Mouse (Mus musculus) CH12.LX (cell line): ENCODE measurements around the gene Ccdc69. TPM values are rescaled to one million over a fixed set of nuclear protein-coding genes. Genes with fewer than 3 reads are reported as not detected.

Source experiments
- DNase-seq: peaks from one replicate; pipeline ENCODE4 v3.0.0-alpha.2; 2013; ENCODE audit errors: extremely low read depth
- H3K27ac ChIP-seq: 2 replicates; pipeline ENCODE4 v1.5.1; 2012; ENCODE audit warnings: low read depth, mild to moderate bottlenecking, control low read depth, moderate library complexity; ENCODE audit not compliant: insufficient read depth
- H3K27me3 ChIP-seq: replicated peaks from 2 replicates; pipeline ENCODE3; 2012; ENCODE audit warnings: inconsistent platforms
- H3K36me3 ChIP-seq, 2 experiments: replicated peaks in 1 of 2; 2 replicates each; pipeline versions ENCODE3 to v1.6.1; 2012; ENCODE audit warnings: inconsistent platforms in 1 of 2, low read length in 1 of 2, mild to moderate bottlenecking in 1 of 2, mixed read lengths in 1 of 2, moderate library complexity in 1 of 2; ENCODE audit not compliant: control insufficient read depth in 1 of 2, insufficient read depth in 1 of 2
- H3K4me1 ChIP-seq, 2 experiments: 2 replicates each; pipeline ENCODE4 v1.6.1; 2012; ENCODE audit warnings: inconsistent platforms in 1 of 2, moderate library complexity in 1 of 2; ENCODE audit not compliant: insufficient read depth in 2 of 2, control insufficient read depth in 1 of 2
- H3K4me2 ChIP-seq: 2 replicates; pipeline ENCODE4 v1.6.1; 2012; ENCODE audit warnings: low read depth, mild to moderate bottlenecking, control low read depth; ENCODE audit not compliant: poor library complexity, insufficient read depth, severe bottlenecking
- H3K4me3 ChIP-seq, 3 experiments: fragments of 150-350 bp in 1 of 3; sonication (generic) in 1 of 3; replicated peaks in 1 of 3; 2 replicates each; pipeline versions ENCODE3 to v1.5.1; 2011 to 2012; ENCODE audit warnings: low read depth in 2 of 3, low read length in 2 of 3, mild to moderate bottlenecking in 2 of 3, moderate library complexity in 2 of 3, control low read depth in 1 of 3, improper control_type of control experiment in 1 of 3, inconsistent platforms in 1 of 3, mixed read lengths in 1 of 3; ENCODE audit not compliant: poor library complexity in 1 of 3
- H3K79me2 ChIP-seq: replicated peaks from 2 replicates; pipeline ENCODE4 v1.6.1; 2012; ENCODE audit warnings: mild to moderate bottlenecking, moderate library complexity; ENCODE audit not compliant: control insufficient read depth, poor library complexity, insufficient read depth, severe bottlenecking; ENCODE audit errors: extremely low read depth
- H3K9ac ChIP-seq: 2 replicates; pipeline ENCODE4 v1.6.1; 2012; ENCODE audit warnings: low read depth, mild to moderate bottlenecking, control low read depth, moderate library complexity; ENCODE audit not compliant: insufficient read depth
- H3K9me3 ChIP-seq: replicated peaks from 2 replicates; pipeline ENCODE3; 2012; ENCODE audit warnings: low read length, inconsistent platforms, mixed read lengths
- CHD1 ChIP-seq: IDR thresholded peaks from 2 replicates; pipeline ENCODE4 v1.6.1; 2012; ENCODE audit warnings: low read depth, low read length, improper control_type of control experiment, inconsistent platforms
- CHD2 ChIP-seq: IDR thresholded peaks from 2 replicates; pipeline ENCODE4 v1.6.1; 2011; ENCODE audit warnings: low read length, improper control_type of control experiment
- CTCF ChIP-seq, 2 experiments: IDR thresholded peaks in 1 of 2; conservative IDR thresholded peaks in 1 of 2; 2 replicates each; pipeline ENCODE4 v1.5.1; 2011 to 2012; ENCODE audit warnings: low read depth in 2 of 2, low read length in 2 of 2, improper control_type of control experiment in 1 of 2, inconsistent platforms in 1 of 2, mild to moderate bottlenecking in 1 of 2, moderate library complexity in 1 of 2
- ELF1 ChIP-seq: IDR thresholded peaks from 2 replicates; pipeline ENCODE4 v1.6.1; 2014; ENCODE audit warnings: low read depth, mild to moderate bottlenecking, inconsistent platforms, low read length, improper control_type of control experiment
- GABPA ChIP-seq: IDR thresholded peaks from 2 replicates; pipeline ENCODE4 v1.6.1; 2012; ENCODE audit warnings: low read depth, low read length, improper control_type of control experiment, inconsistent platforms; ENCODE audit not compliant: insufficient replicate concordance
- HCFC1 ChIP-seq: IDR thresholded peaks from 2 replicates; pipeline ENCODE4 v1.6.1; 2012; ENCODE audit warnings: low read depth, mild to moderate bottlenecking, inconsistent platforms, low read length, improper control_type of control experiment
- IRF4 ChIP-seq: IDR thresholded peaks from 2 replicates; pipeline ENCODE4 v1.6.1; 2014; ENCODE audit warnings: low read depth, mild to moderate bottlenecking, inconsistent platforms, low read length, improper control_type of control experiment
- KAT2A ChIP-seq: IDR thresholded peaks from 2 replicates; pipeline ENCODE4 v1.6.1; 2012; ENCODE audit warnings: low read length, improper control_type of control experiment, inconsistent platforms; ENCODE audit not compliant: insufficient replicate concordance
- MEF2A ChIP-seq: IDR thresholded peaks from 2 replicates; pipeline ENCODE4 v1.6.1; 2014; ENCODE audit warnings: low read depth, mild to moderate bottlenecking, inconsistent platforms, low read length, improper control_type of control experiment, borderline replicate concordance
- MXI1 ChIP-seq: IDR thresholded peaks from 2 replicates; pipeline ENCODE4 v1.6.1; 2011; ENCODE audit warnings: mild to moderate bottlenecking, low read depth, low read length, improper control_type of control experiment
- MYC ChIP-seq: IDR thresholded peaks from 2 replicates; pipeline ENCODE4 v1.6.1; 2011; ENCODE audit warnings: low read depth, mild to moderate bottlenecking, improper control_type of control experiment, low read length
- NRF1 ChIP-seq: IDR thresholded peaks from 2 replicates; pipeline ENCODE4 v1.6.1; 2014; ENCODE audit warnings: low read depth, mild to moderate bottlenecking, inconsistent platforms, low read length, improper control_type of control experiment, moderate library complexity
- POLR2A ChIP-seq: IDR thresholded peaks from 2 replicates; pipeline ENCODE4 v1.6.1; 2011; ENCODE audit warnings: low read depth, mild to moderate bottlenecking, improper control_type of control experiment, low read length
- POLR2AphosphoS2 ChIP-seq: IDR thresholded peaks from 2 replicates; pipeline ENCODE4 v1.6.1; 2011; ENCODE audit warnings: low read depth, low read length, improper control_type of control experiment
- RCOR1 ChIP-seq: conservative IDR thresholded peaks from 2 replicates; pipeline ENCODE4 v1.6.1; 2012; ENCODE audit warnings: low read depth, mild to moderate bottlenecking, inconsistent platforms, low read length, improper control_type of control experiment
- SIN3A ChIP-seq: IDR thresholded peaks from 2 replicates; pipeline ENCODE4 v1.6.1; 2012; ENCODE audit warnings: low read length, improper control_type of control experiment, inconsistent platforms
- SMC3 ChIP-seq: IDR thresholded peaks from 2 replicates; pipeline ENCODE4 v1.6.1; 2011; ENCODE audit warnings: low read depth, low read length, improper control_type of control experiment
- TBP ChIP-seq: conservative IDR thresholded peaks from 2 replicates; pipeline ENCODE4 v1.6.1; 2011; ENCODE audit warnings: low read depth, low read length, improper control_type of control experiment
- UBTF ChIP-seq: IDR thresholded peaks from 2 replicates; pipeline ENCODE4 v1.6.1; 2012; ENCODE audit warnings: low read depth, mild to moderate bottlenecking, inconsistent platforms, low read length, improper control_type of control experiment, moderate library complexity
- USF2 ChIP-seq: conservative IDR thresholded peaks from 2 replicates; pipeline ENCODE4 v1.6.1; 2011; ENCODE audit warnings: low read depth, low read length, improper control_type of control experiment
- ZMIZ1 ChIP-seq: IDR thresholded peaks from 2 replicates; pipeline ENCODE4 v1.6.1; 2012; ENCODE audit warnings: low read depth, mild to moderate bottlenecking, inconsistent platforms, low read length, improper control_type of control experiment
- dilution Hi-C: fragments of 300-500 bp; cut with MboI; formaldehyde crosslinking; loops from 2 replicates; pipeline ENCODE4 v1.14.3; 2020; ENCODE audit warnings: low sequenced_read_pairs; ENCODE audit not compliant: extremely low pct_unique_long_range_greater_than_20kb, extremely low pct_ligation_motif_present
- in situ Hi-C: fragments of 300-500 bp; cut with MboI; formaldehyde crosslinking; loops from 3 replicates; pipeline ENCODE4 v1.14.3; 2019; ENCODE audit warnings: low sequenced_read_pairs, low pct_ligation_motif_present, low pct_unique_long_range_greater_than_20kb, mixed read lengths
- polyA plus RNA-seq: library from polyadenylated mRNA; unstranded; fragments of >175 nt; gene quantifications from 2 replicates; pipeline ENCODE4 v1.2.1, GENCODE M21; 2012; ENCODE audit warnings: low read depth; ENCODE audit not compliant: insufficient read length
- total RNA-seq, 2 experiments: library from RNA; depleted of rRNA; stranded (reverse); fragments of 300-350 nt in 1 of 2; fragments of >200 nt in 1 of 2; gene quantifications; 2 replicates each; pipeline ENCODE4 v1.2.3; 2012 to 2014

Gene Ccdc69
- total and polyA plus RNA-seq, 3 experiments: 0.27 to 4.3 (median 0.61) TPM

DNA sequence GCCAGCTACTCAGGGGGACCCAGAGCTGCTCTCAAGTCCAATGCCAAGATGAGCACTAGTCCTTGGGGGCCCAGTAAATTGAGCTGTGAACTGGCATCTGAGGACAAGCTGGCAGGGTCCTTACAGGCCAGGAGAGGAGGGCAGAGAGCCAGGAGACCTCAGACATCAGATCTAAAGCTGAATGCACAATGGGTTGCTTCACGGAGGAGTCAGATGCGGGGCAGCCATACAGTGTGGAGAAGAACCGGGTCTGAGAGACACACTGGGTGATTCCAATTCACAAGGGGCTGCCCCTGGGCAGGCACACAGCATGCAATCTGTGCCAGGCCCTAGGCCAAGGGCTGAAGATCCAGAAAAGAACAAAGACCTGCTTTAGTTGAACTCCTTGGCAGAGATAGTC is 62.7 kb downstream of the Ccdc69 start:
- no peaks in the 10 kb centered on the region for H3K9me3 ChIP-seq
- dilution Hi-C loops: no loop called here
- H3K27ac ChIP-seq: no peak overlapping the region
- no peaks in the 10 kb centered on the region for H3K27me3 ChIP-seq
- peaks cover 52 to 92% of the 10 kb centered on the region in 2 experiments for H3K36me3 ChIP-seq
- DNase-seq: no peak
- no peak overlapping the region for H3K9ac ChIP-seq
- H3K79me2 ChIP-seq: no peaks in the 10 kb centered on the region
- TF ChIP-seq ZMIZ1: no peak
- TF ChIP-seq MEF2A: no peak
- TF ChIP-seq SMC3: no peak
- TF ChIP-seq, all 38 proteins: peak for 0
- H3K4me1 ChIP-seq: peaks cover 9 to 74% of the 10 kb centered on the region in 2 experiments
- in situ Hi-C loops: no loop called here
- no peak overlapping the region for H3K4me2 ChIP-seq
- no peak overlapping the region for H3K4me3 ChIP-seq

GRCm38 (mm10) chr11:55013802-55014201 is 64.1 kb downstream of the Ccdc69 start:
- Histone ChIP-seq H3K27ac (no peak overlapping the region), H3K4me2 (no peak overlapping the region), H3K9ac (no peak overlapping the region), H3K79me2 (no peaks in the 10 kb centered on the region), H3K27me3 (no peaks in the 10 kb centered on the region), H3K9me3 (no peaks in the 10 kb centered on the region), H3K36me3 (peaks cover 55 to 93% of the 10 kb centered on the region in 2 experiments), H3K4me3 (no peak overlapping the region), H3K4me1 (peaks cover 9 to 60% of the 10 kb centered on the region in 2 experiments)
- dilution Hi-C loops (no loop called here), in situ Hi-C loops (no loop called here)
- no peak for DNase-seq
- TF ChIP-seq KAT2A (no peak), SMC3 (no peak), POLR2A (no peak), POLR2AphosphoS2 (no peak), ELF1 (no peak), CHD2 (no peak), CHD1 (no peak), IRF4 (no peak), RCOR1 (no peak), USF2 (no peak), UBTF (no peak), NRF1 (no peak), MYC (no peak), MXI1 (no peak), CTCF (conservative IDR thresholded peaks at IDR 0.05 in 1 of 2, IDR thresholded peaks at IDR 0.05 in 1 of 2; ENCODE audit: low read depth in 2 of 2, low read length in 2 of 2) (no peak), GABPA (no peak), SIN3A (no peak), HCFC1 (no peak), TBP (no peak)
